18 mouse cellular contexts compared by ENCODE assay signal in the genomic region with DNA sequence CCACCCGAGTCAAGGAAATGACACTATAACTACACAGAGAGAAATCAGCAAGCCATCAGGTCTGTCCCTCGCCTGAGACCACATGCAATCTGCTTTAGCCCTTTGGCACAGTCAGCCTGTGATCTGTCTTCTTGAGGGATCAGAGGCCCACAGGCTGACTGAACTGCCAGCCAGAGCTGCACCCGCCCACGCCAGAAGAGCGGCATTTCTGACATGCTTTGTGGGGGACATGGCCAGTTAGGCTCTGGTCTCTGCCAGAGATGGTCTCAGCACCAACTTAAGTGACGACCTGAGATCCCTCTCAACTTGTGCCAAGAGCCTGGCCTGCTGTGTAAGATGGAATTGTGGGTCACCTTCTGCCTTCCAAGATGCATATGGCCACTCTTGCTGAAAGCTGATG.
DNase-seq lines count a peak whose midpoint lies in the region; ATAC-seq lines count a peak whose summit lies in the region.
"Had no signal": no experiment of that assay in that cellular context is flagged by ENCODE, and none has a peak within 500 bp of the region (broad histone marks: within the 10 kb centered on the region; RNA-seq: fewer than 3 reads in every experiment).

No protein-coding gene starts in this region.

- no peak overlapping the region for H3K4me3 ChIP-seq in heart, embryonic 12.5 days
- no peak overlapping the region for H3K4me3 ChIP-seq in heart, embryonic 16.5 days (ENCODE audit: low read length)
- H3K4me3 ChIP-seq: embryonic facial prominence, embryonic 10.5 days; forebrain, embryonic 13.5 days; hindbrain, embryonic 15.5 days; kidney, embryonic 15.5 days had no signal

- WGBS in heart, embryonic 12.5 days: 47% methylated on average over 6 of the region's 6 CpGs
- WGBS in heart, embryonic 16.5 days: 51% methylated on average over 6 of the region's 6 CpGs

- H3K36me3 ChIP-seq in heart, embryonic 12.5 days: no peaks in the 10 kb centered on the region
- H3K36me3 ChIP-seq in heart, embryonic 16.5 days (ENCODE audit: control insufficient read depth, insufficient read depth): no peaks in the 10 kb centered on the region
- H3K36me3 ChIP-seq: hindbrain, embryonic 15.5 days; kidney, embryonic 15.5 days had no signal

- H3K4me1 ChIP-seq in heart, embryonic 12.5 days (replicated peaks): peaks cover 67% of the 10 kb centered on the region
- H3K4me1 ChIP-seq in heart, embryonic 16.5 days (ENCODE audit: control insufficient read depth, insufficient read depth, low read length): peaks cover 52% of the 10 kb centered on the region

- ATAC-seq in heart, embryonic 12.5 days (ENCODE audit: insufficient number of reproducible peaks, low FRiP score): no peak
- no peak for ATAC-seq in heart, embryonic 16.5 days (replicated peaks; ENCODE audit: extremely low read depth, insufficient read depth, low FRiP score)
- ATAC-seq: forebrain, embryonic 13.5 days; forebrain, postnatal 0 days; intestine, embryonic 16.5 days had no signal

- H3K4me2 ChIP-seq in heart, embryonic 12.5 days: no peak overlapping the region
- no peak overlapping the region for H3K4me2 ChIP-seq in heart, embryonic 16.5 days (ENCODE audit: low read depth, low read length)
- H3K4me2 ChIP-seq: forebrain, embryonic 13.5 days; hindbrain, embryonic 15.5 days; kidney, embryonic 15.5 days had no signal

- H3K27ac ChIP-seq in heart, embryonic 12.5 days (ENCODE audit: poor library complexity, severe bottlenecking): peak overlapping the region; percentile 65
- H3K27ac ChIP-seq in heart, embryonic 16.5 days (ENCODE audit: low read length): peak overlapping the region; percentile 43
- H3K27ac ChIP-seq: embryonic facial prominence, embryonic 10.5 days; forebrain, embryonic 13.5 days; hindbrain, embryonic 15.5 days; kidney, embryonic 15.5 days had no signal

- no peaks in the 10 kb centered on the region for H3K27me3 ChIP-seq in heart, embryonic 12.5 days (replicated peaks)
- no peaks in the 10 kb centered on the region for H3K27me3 ChIP-seq in heart, embryonic 16.5 days (ENCODE audit: control insufficient read depth, insufficient read depth, low read length)
- H3K27me3 ChIP-seq: forebrain, embryonic 13.5 days; hindbrain, embryonic 15.5 days; kidney, embryonic 15.5 days had no signal

- 0 out of 2 replicates have a peak overlapping the region, but pooled peaks have one; percentile 5 for H3K9ac ChIP-seq in heart, embryonic 12.5 days
- H3K9ac ChIP-seq in heart, embryonic 16.5 days (ENCODE audit: low read length): peak overlapping the region; percentile 16; the same call in 1 of the 2 replicates
- H3K9ac ChIP-seq: forebrain, embryonic 13.5 days; forebrain, postnatal 0 days; hindbrain, embryonic 15.5 days; kidney, embryonic 15.5 days had no signal

- peak; percentile 37 for DNase-seq in cerebellum, adult 8-10 months
- DNase-seq in cerebellum, postnatal 4 days (ENCODE audit: low spot score in 2 of 2): no peak
- no peak for DNase-seq in heart, adult 18-20 months
- no peak for DNase-seq in heart, postnatal 36 days
- DNase-seq: adrenal gland, adult 2 months; adrenal gland, postnatal 25 days; forebrain, postnatal 0 days; gastrocnemius, postnatal 14 days; heart, postnatal 10 days; kidney, adult 2 months; kidney, postnatal 14 days had no signal

- intact Hi-C loops in heart, postnatal 36 days (cut with DNase I): no loop called here

- no peaks in the 10 kb centered on the region for H3K9me3 ChIP-seq in heart, embryonic 12.5 days (replicated peaks)
- H3K9me3 ChIP-seq in heart, embryonic 16.5 days (replicated peaks; ENCODE audit: control insufficient read depth, low read length): no peaks in the 10 kb centered on the region
- H3K9me3 ChIP-seq: embryonic facial prominence, embryonic 10.5 days; forebrain, embryonic 13.5 days; hindbrain, embryonic 15.5 days; kidney, embryonic 15.5 days had no signal
